Mouse (Mus musculus) left cerebral cortex, postnatal 36 days (tissue): ENCODE measurements around the gene Prdx2. TPM values are rescaled to one million over a fixed set of nuclear protein-coding genes. Genes with fewer than 3 reads are reported as not detected.

Source experiments
- DNase-seq, 2 experiments: peaks; one replicate each; pipeline ENCODE4 v3.0.0; 2021 to 2022; ENCODE audit warnings: low spot score in 2 of 2, mixed read lengths in 1 of 2
- intact Hi-C: fragments of 180-260 bp; cut with DNase I; formaldehyde crosslinking; loops from one replicate; pipeline ENCODE4 v1.15.1; 2025
- total RNA-seq, 2 experiments: library from RNA; stranded (reverse); gene quantifications; 2 replicates each; pipeline ENCODE4 v1.2.3; 2021

Prdx2 gene
- total RNA-seq, 2 experiments from 2014 or later = 324 to 340 TPM

- DNase-seq = peak in 1 of 2 experiments; percentile 54
- intact Hi-C loops = loop anchor here (1.0 to 5.0 kb wide), 2 partner anchors 15 to 52 kb away; partner anchors contain the start of genes Asna1, Hook2 and Trir
Observed at GRCm38 (mm10) chr8:84975434-84975833, 6.0 kb downstream of the Prdx2 start.

- DNase-seq = peak; percentile 96
- intact Hi-C loops = loop anchor here (5.0 kb wide), 1 partner anchor 51 kb away; the partner anchor contains the start of genes Asna1 and Trir
Observed at GRCm38 (mm10) chr8:84976031-84976762, 6.8 kb downstream of the Prdx2 start.

- intact Hi-C loops = loop anchor here (5.0 kb wide), 1 partner anchor 50 kb away; the partner anchor contains the start of genes Asna1 and Trir
- no peak for DNase-seq
Observed at GRCm38 (mm10) chr8:84976763-84977434, 7.5 kb downstream of the Prdx2 start.

- intact Hi-C loops = loop anchor here (1.0 to 5.0 kb wide), 2 partner anchors 9 to 50 kb away; partner anchors contain the start of genes Asna1 and Trir
- peak; percentile 65 to 80 for DNase-seq
Observed at GRCm38 (mm10) chr8:84977435-84978247, 8.3 kb downstream of the Prdx2 start.

GRCm38 (mm10) chr8:84978248-84978940 is 9.0 kb downstream of the Prdx2 start, which contains the start of gene Junb:
TSS of gene Junb (minus strand) at chr8:84978718.
- intact Hi-C loops = loop anchor here (1.0 to 5.0 kb wide), 2 partner anchors 8 to 49 kb away; partner anchors contain the start of genes Asna1 and Trir
- DNase-seq = peak; percentile 96 to 98

GRCm38 (mm10) chr8:84979599-84980421 is 10.4 kb downstream of the Prdx2 start:
- intact Hi-C loops = loop anchor here (5.0 kb wide), 1 partner anchor 47 kb away; the partner anchor contains the start of genes Asna1 and Trir

GRCm38 (mm10) chr8:84980622-84981358 is 11.4 kb downstream of the Prdx2 start:
- no peak for DNase-seq
- intact Hi-C loops = no loop called here

More at GRCm38 (mm10) chr8:84979599-84980421, 10.4 kb downstream of the Prdx2 start:
- peak; percentile 92 to 93 for DNase-seq

GRCm38 (mm10) chr8:84981644-84982498 is 12.5 kb downstream of the Prdx2 start:
- intact Hi-C loops = no loop called here
- no peak for DNase-seq

- no peak for DNase-seq
- intact Hi-C loops = no loop called here
Observed at GRCm38 (mm10) chr8:84982499-84983011, 13.2 kb downstream of the Prdx2 start.

- intact Hi-C loops = no loop called here
- no peak for DNase-seq
Observed at GRCm38 (mm10) chr8:84984294-84985048, 15.1 kb downstream of the Prdx2 start.

- DNase-seq = no peak
Observed at GRCm38 (mm10) chr8:84985049-84985683, 15.8 kb downstream of the Prdx2 start.

GRCm38 (mm10) chr8:84985684-84986378 is 16.4 kb downstream of the Prdx2 start:
- intact Hi-C loops = loop anchor here (1.0 kb wide), 1 partner anchor 8 kb away; the partner anchor contains the start of gene Junb
- DNase-seq = peak; percentile 96 to 97

More at GRCm38 (mm10) chr8:84985049-84985683, 15.8 kb downstream of the Prdx2 start:
- intact Hi-C loops = no loop called here

- no peak for DNase-seq
- intact Hi-C loops = loop anchor here (1.0 kb wide), 1 partner anchor 8 kb away; the partner anchor contains the start of gene Junb
Observed at GRCm38 (mm10) chr8:84986379-84986945, 17.1 kb downstream of the Prdx2 start.

- intact Hi-C loops = no loop called here
- no peak for DNase-seq
Observed at GRCm38 (mm10) chr8:84987388-84987787, 18.0 kb downstream of the Prdx2 start.
